Mouse (Mus musculus): ENCODE data around the gene Ap1g2. TPM values are rescaled to one million over a fixed set of nuclear protein-coding genes. Genes with fewer than 3 reads are reported as not detected.

The Ap1g2 gene
- polyA plus RNA-seq, 1 experiment from 2014 or later: 6.6 TPM

DNA sequence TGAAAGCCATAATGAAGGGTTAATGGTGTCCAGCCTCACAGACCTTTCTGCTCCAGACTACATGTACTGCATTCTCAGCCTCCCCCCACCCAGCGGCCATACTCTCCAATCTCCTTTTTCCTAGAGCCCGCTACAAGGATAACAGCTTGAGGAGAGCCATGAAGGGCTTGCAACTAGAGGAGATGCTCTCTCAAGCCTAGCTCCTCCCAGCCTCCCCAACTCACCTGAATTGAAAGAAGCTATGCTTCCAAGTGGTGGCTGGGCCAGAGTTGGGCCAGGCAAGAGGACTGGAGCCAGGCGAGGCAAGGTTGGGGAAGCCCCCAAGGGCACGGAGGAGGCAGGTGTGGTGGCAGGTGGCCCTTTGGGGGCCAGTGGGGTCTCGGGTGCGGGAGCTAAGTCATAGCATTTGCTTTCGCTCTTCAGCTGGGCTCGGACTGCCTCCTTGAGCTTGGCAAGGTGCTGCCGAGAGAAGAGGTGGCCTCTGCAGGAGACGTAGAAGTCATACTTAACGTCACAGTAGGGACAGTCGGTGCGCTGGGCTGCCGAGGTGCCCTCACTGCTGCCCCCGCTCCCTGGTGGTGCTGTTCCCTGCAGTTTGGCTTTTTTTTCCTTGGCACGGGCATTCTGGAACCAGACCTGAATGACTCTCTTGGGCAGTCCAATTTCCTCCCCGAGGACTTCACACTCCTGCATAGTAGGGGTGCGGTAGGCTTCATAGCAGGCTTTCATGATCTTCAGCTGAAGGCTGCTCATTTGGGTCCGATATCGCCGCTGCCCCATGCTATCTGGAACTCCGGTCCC, 42.6 kb downstream of the Ap1g2 start:
- Histone ChIP-seq H3K4me1 (replicated peaks) (peaks cover 53% of the 10 kb centered on the region), H3K27me3 (no peaks in the 10 kb centered on the region), H3K36me3 (peaks cover 69% of the 10 kb centered on the region), H3K9me3 (no peaks in the 10 kb centered on the region), H3K27ac (peak overlapping the region; percentile 3; the same call in 1 of the 2 replicates), H3K4me2 (no peak overlapping the region), H3K9ac (0 out of 2 replicates have a peak overlapping the region, but pooled peaks have one; percentile 60), H3K4me3 (no peak overlapping the region)
- WGBS: 85% methylated on average over 22 of the region's 22 CpGs
- ATAC-seq (ENCODE audit: low FRiP score): no peak

DNA sequence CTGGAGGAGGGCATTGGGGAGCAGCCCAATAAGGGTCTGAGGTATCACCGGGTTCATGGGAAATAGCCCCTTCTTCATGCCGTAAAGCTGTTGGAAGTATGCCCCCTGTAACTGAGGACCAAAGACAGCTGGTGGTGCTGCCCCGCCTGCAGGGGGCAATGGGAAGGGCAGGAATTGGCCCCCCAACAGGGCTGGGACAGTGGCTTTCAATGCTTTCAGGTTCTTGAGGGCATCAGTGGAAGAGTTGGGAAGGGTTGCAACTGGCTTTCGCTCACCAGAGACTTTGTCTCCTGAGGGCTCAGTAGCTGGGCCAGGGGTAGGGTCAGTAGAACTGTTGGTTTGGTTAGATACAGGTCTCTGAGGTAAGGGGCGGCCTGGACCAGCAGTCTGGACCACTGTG, 43.3 kb downstream of the Ap1g2 start:
- Histone ChIP-seq H3K36me3 (peaks cover 62% of the 10 kb centered on the region), H3K27ac (peak overlapping the region; percentile 64), H3K4me1 (replicated peaks) (peaks cover 59% of the 10 kb centered on the region), H3K4me2 (peak overlapping the region; percentile 29), H3K27me3 (no peaks in the 10 kb centered on the region), H3K9me3 (no peaks in the 10 kb centered on the region), H3K4me3 (no peak overlapping the region), H3K9ac (peak overlapping the region; percentile 60)
- 91% methylated on average over 5 of the region's 5 CpGs for WGBS
- ATAC-seq (ENCODE audit: low FRiP score): 0 out of 2 replicates have a peak, but pooled peaks have one; percentile 1

DNA sequence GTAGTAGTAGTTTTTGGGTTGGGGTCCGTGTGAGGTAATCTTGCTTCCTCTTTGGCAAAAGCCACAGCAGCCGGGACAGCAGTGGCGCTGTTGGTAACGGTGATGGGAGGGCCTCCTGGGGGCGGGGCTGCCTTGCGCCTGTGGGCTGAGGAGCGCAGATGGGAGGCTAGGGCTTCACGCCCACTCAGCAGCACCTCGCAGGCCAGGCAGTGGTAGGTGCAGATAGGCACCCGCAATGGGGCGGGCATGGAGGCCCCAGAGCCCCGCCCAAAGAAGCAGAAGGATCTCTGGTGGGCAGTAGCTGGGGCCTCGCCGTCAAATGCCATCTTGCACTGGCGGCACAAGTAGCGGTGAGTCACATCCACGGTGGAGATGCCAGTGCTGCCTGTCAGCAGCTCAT, 43.8 kb downstream of the Ap1g2 start:
- peak overlapping the region; percentile 64 for H3K27ac ChIP-seq
- H3K36me3 ChIP-seq: peaks cover 57% of the 10 kb centered on the region
- no peak overlapping the region for H3K4me3 ChIP-seq
- peak overlapping the region; percentile 60 for H3K9ac ChIP-seq
- 23% methylated on average over 17 of the region's 17 CpGs for WGBS
- peak overlapping the region; percentile 29 for H3K4me2 ChIP-seq
- H3K4me1 ChIP-seq (replicated peaks): peaks cover 64% of the 10 kb centered on the region
- no peaks in the 10 kb centered on the region for H3K9me3 ChIP-seq
- no peaks in the 10 kb centered on the region for H3K27me3 ChIP-seq
- peak; percentile 33 for ATAC-seq (ENCODE audit: low FRiP score)

DNA sequence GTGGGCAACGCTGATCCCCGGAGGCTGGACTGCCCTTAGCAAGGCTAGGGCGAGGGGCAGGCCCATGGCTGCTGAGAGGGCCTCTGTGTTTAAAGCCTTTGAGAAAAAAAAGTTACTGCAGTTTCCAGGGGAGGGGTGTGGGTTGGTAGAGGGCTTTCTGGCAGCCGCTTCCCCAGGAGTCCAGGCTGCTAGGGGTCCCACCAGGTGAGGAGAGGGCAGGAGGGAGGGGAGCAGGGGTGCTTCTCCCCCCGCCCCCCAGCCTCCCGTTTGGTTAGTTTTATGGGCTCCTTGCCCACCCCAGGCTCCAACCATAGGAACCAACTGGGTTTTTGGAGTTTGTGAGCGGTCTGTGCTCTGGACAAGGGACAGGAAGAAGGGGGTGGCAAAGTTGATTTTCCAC, 44.5 kb downstream of the Ap1g2 start:
- Histone ChIP-seq H3K4me2 (peak overlapping the region; percentile 29; the same call in 1 of the 2 replicates), H3K36me3 (peaks cover 49% of the 10 kb centered on the region), H3K9ac (no peak overlapping the region), H3K9me3 (no peaks in the 10 kb centered on the region), H3K4me1 (replicated peaks) (peaks cover 71% of the 10 kb centered on the region), H3K27me3 (no peaks in the 10 kb centered on the region), H3K4me3 (no peak overlapping the region), H3K27ac (no peak overlapping the region; the same call in 1 of the 2 replicates)
- WGBS: 53% methylated on average over 7 of the region's 7 CpGs
- ATAC-seq (ENCODE audit: low FRiP score): no peak

DNA sequence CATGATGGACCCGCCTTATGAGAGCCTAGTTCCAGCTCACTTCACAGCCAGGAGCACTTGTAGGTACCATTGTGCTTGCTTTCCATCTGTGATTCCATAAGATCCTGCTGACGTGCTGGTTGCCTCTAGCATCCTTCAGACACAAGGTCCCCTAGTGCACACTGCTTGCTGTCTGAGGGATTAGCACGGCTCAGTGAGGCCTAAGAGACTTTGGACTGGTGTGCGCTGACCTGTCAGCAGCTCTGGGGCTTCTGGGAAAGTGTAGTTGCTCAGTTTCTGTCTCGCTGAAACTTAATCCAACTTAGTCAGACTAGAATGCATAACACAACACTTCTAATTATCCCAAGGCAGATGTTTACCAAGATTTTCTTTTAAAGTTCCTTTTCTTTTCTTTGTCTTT, 46.5 kb downstream of the Ap1g2 start:
- no peak overlapping the region for H3K4me2 ChIP-seq
- H3K4me3 ChIP-seq: no peak overlapping the region
- H3K27me3 ChIP-seq: no peaks in the 10 kb centered on the region
- WGBS: 63% methylated on average over 5 of the region's 5 CpGs
- H3K36me3 ChIP-seq: peaks cover 30% of the 10 kb centered on the region
- ATAC-seq (ENCODE audit: low FRiP score): no peak
- no peaks in the 10 kb centered on the region for H3K9me3 ChIP-seq
- peaks cover 87% of the 10 kb centered on the region for H3K4me1 ChIP-seq (replicated peaks)
- no peak overlapping the region for H3K9ac ChIP-seq
- H3K27ac ChIP-seq: no peak overlapping the region

DNA sequence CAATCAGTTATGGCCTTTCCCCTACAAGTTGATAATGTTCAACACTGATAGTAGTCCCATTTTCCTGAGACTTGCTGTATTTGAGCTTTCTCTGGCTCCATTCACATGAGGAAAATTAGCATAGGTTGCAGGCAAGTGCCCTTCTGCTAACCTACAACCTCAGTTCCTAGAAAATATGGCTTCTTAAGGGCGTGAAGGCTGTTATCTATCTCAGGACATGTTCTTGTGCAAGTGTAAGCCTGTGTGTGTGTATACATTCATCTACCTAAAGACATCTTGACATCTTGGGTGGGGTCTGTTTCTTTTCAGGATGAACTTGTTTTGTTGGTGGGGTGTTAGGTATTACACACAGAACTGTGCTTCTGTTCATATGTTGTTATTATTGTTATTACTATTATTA, 47.4 kb downstream of the Ap1g2 start:
- Histone ChIP-seq H3K4me2 (peak overlapping the region; percentile 51; the same call in 1 of the 2 replicates), H3K27ac (no peak overlapping the region), H3K36me3 (peaks cover 21% of the 10 kb centered on the region), H3K9me3 (no peaks in the 10 kb centered on the region), H3K27me3 (no peaks in the 10 kb centered on the region), H3K9ac (no peak overlapping the region), H3K4me1 (replicated peaks) (peaks cover 91% of the 10 kb centered on the region), H3K4me3 (no peak overlapping the region)
- WGBS: 95% methylated on average over 1 of the region's 1 CpGs
- no peak for ATAC-seq (ENCODE audit: low FRiP score)

DNA sequence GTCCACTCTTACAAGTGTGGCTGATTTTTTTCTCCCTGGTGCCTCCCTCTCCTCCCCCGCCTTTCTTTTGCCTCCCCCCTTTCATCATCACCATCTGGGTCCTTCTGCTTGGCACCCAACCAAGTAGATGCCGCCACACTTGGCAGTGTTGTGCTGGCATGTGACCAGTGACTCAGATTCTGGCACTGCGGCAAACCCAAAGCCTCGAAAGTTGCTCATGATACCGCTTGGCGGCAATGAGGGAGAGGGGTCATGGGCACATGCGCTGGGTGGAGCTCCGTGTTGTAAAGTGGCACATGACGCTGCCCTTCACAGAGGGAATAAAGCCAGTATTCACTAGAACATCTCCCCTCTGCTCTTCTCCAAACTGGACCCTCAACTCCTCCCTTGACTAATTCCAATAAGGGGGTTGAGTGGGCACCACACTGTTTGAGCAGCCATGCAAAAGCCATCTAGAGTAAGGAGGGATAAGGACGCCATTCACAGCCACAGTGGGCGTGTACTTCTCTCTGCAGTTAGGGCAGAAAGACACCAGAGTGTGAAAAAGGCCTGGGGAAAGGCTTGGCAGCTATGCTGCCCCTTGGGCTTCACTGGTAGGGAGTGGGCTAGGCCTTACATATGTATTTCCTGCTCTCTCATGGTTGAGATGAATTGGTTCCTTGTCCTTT, 51.1 kb downstream of the Ap1g2 start:
- H3K27me3 ChIP-seq: no peaks in the 10 kb centered on the region
- peak overlapping the region; percentile 35 for H3K4me3 ChIP-seq
- 58% methylated on average over 11 of the region's 11 CpGs for WGBS
- H3K9ac ChIP-seq: peak overlapping the region; percentile 63; the same call in 1 of the 2 replicates
- peak; percentile 41 for ATAC-seq (ENCODE audit: low FRiP score)
- H3K9me3 ChIP-seq: no peaks in the 10 kb centered on the region
- peak overlapping the region; percentile 51 for H3K4me2 ChIP-seq
- no peaks in the 10 kb centered on the region for H3K36me3 ChIP-seq
- H3K4me1 ChIP-seq (replicated peaks): peaks cover 71% of the 10 kb centered on the region
- H3K27ac ChIP-seq: peak overlapping the region; percentile 95

DNA sequence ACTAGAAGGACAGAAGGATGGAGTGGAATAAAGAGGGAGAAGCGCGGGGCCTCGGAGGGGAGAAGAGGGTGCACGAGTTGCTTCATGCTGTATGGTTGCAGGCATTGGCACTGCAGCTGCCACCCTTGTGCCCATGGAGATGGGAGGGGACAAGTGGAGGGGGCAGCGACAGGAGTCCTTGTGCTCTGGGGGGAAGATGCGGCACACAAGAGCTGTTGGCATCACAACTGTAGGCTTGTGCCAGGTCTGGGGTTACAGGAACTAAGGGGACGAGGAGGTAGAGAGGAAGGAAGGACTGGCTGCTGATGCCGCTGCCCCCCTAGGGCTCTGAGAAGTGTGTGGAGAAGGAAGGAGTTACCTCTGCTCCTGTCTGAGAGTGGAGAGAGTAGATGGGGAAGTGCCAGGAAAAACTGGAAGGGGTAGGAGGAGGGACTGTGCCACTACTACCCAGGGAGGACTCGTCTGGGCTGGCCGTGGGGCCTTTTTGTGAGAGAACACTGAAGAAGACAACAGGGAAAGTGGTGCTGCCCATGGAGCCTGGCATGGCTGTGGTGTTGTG, 52.1 kb downstream of the Ap1g2 start:
- Histone ChIP-seq H3K9me3 (no peaks in the 10 kb centered on the region), H3K4me1 (replicated peaks) (peaks cover 63% of the 10 kb centered on the region), H3K4me2 (peak overlapping the region; percentile 51), H3K27ac (peak overlapping the region; percentile 95), H3K36me3 (no peaks in the 10 kb centered on the region), H3K9ac (peak overlapping the region; percentile 63), H3K27me3 (no peaks in the 10 kb centered on the region), H3K4me3 (peak overlapping the region; percentile 35)
- ATAC-seq (ENCODE audit: low FRiP score): peak; percentile 30
- WGBS: 65% methylated on average over 10 of the region's 10 CpGs

DNA sequence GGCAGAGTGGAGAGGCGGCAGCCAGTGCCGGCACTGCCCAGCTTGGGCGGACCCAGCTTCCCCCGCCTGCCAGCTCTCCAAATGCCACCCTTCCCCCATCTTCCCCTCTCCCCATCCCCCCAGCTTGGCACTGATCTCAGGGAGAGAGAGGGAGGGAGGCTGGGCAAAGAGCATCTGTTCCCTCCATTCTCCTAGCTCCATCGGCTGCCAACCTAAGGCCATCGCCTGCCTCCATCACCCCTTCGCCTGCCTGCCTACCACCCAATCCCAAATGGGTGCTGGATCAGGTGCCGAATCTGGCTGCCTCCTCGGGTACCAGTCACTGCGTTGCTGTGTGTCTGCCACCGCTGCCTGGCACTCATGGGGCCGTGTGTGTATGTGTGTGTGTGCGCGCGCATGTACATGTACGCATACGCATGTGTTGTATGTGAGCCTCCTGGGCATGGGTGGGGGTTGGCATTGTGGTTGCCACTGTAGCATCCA, 52.6 kb downstream of the Ap1g2 start:
- H3K9ac ChIP-seq: peak overlapping the region; percentile 63
- peaks cover 61% of the 10 kb centered on the region for H3K4me1 ChIP-seq (replicated peaks)

DNA sequence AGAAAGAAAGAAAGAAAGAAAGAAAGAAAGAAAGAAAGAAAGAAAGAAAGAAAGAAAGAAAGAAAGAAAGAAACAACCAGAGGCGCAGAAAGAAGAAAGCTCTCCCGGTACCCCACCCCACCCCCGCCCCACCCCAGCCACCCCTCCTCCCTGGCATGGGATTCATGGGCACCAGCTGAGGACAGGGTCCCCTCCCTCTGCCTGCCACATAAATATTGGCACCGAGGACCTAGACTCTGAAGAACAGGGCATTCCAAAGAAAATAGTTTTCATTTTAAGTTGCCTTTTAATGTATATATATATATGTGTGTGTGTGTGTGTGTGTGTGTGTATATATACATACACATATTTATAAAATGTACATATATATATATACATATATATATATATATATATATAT, 53.3 kb downstream of the Ap1g2 start:
- no peak overlapping the region for H3K4me3 ChIP-seq
- ATAC-seq (ENCODE audit: low FRiP score): no peak
- peaks cover 55% of the 10 kb centered on the region for H3K4me1 ChIP-seq (replicated peaks)
- H3K4me2 ChIP-seq: peak overlapping the region; percentile 51
- H3K36me3 ChIP-seq: no peaks in the 10 kb centered on the region
- H3K9ac ChIP-seq: no peak overlapping the region
- H3K27ac ChIP-seq: peak overlapping the region; percentile 95
- WGBS: 49% methylated on average over 4 of the region's 4 CpGs
- H3K27me3 ChIP-seq: no peaks in the 10 kb centered on the region
- no peaks in the 10 kb centered on the region for H3K9me3 ChIP-seq

More for the DNA sequence above, 52.6 kb downstream of the Ap1g2 start:
- ATAC-seq (ENCODE audit: low FRiP score): peak; percentile 78
- WGBS: 71% methylated on average over 17 of the region's 17 CpGs
- no peaks in the 10 kb centered on the region for H3K9me3 ChIP-seq
- H3K36me3 ChIP-seq: no peaks in the 10 kb centered on the region
- H3K4me2 ChIP-seq: peak overlapping the region; percentile 51
- H3K27ac ChIP-seq: peak overlapping the region; percentile 95
- peak overlapping the region; percentile 35 for H3K4me3 ChIP-seq
- no peaks in the 10 kb centered on the region for H3K27me3 ChIP-seq

DNA sequence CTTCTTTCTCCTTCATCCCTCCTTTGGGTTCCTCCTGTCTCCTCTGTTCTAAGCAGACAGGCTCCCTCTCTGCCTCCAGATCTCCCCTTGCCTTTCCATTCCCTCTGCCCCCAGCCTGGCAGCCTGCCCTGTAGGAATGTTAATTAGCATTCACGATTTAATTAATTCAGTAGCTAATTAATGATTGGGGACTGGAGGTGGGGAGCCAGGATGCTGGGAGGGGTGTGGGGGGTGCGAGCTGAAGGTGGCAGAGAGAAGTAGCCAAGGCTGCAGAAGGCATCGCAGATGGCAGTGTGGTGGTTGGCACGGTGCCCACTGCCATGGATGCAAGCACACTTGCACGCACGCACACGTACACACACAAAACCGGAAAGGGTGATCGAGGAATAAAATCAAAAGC, 53.9 kb downstream of the Ap1g2 start:
- Histone ChIP-seq H3K9me3 (no peaks in the 10 kb centered on the region), H3K27me3 (no peaks in the 10 kb centered on the region), H3K36me3 (no peaks in the 10 kb centered on the region), H3K4me1 (replicated peaks) (peaks cover 50% of the 10 kb centered on the region), H3K4me2 (peak overlapping the region; percentile 51), H3K27ac (peak overlapping the region; percentile 95), H3K4me3 (no peak overlapping the region), H3K9ac (peak overlapping the region; percentile 5; the same call in 1 of the 2 replicates)
- WGBS: 64% methylated on average over 9 of the region's 9 CpGs
- peak; percentile 53 for ATAC-seq (ENCODE audit: low FRiP score)
